Mouse (Mus musculus): ENCODE data around the gene Gm21876.
"Not testable (repeated sequence)": the region's sequence is repeated elsewhere in the genome, so short reads cannot be mapped to it uniquely, and the experiment has no call there.

Gene Gm21876

DNA sequence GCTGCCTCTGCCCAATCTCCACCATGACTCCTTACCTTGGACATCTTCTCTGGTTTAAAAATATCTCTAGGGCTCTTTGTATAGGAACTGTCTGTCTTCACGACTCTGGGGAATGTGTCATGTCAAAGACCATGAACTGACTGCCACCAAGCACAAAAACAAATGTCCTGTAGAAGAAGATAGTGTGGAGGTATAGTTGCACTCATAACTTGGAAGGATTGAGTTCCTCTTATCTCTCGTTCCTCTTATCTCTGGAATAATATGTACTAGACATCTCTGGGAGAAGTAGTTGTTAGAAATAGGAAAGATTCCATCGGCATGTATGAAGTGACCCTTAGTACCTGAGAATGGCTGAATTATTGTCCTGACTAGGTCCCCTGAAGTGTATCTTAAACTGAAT lies at the start of gene Gm21876:
Gene Gm21876, minus strand, starts transcription at position 101 of the 400 bp plus-strand sequence.
- DNase-seq (ENCODE audit: low read depth, low spot score), result no peak

DNA sequence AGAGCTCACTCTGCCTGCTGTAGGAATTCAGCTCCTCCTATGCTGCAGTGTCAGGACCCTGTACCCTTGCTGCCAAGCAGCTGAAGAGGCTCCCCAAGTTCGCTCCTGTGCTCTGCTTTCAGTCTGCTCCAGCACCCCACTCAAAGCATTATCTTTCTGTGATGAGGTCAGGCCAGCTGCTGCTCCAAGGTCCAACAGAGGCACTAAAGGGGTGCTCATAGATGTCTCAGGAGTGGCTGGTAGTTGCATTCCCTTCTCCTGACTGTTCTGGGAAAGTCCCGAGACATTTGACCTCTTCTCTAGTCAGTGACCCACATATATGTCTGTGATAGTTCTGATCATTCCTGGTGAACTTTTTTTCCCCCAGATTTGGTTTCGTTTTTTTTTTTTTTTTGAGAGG lies 45.0 kb upstream of the Gm21876 start:
- DNase-seq (ENCODE audit: low read depth, low spot score), result no peak

GRCm38 (mm10) chrX:21146675-21147074 lies 28.8 kb downstream of the Gm21876 start:
- DNase-seq (ENCODE audit: low read depth, low spot score), result not testable (repeated sequence)

Measured in mesoderm, embryonic 11.5 days (tissue).